Mouse (Mus musculus): Measurements from ENCODE around the gene Sdhd. TPM values are rescaled to one million over a fixed set of nuclear protein-coding genes. Genes with fewer than 3 reads are reported as not detected.

Sdhd gene
- polyA plus RNA-seq, 2 experiments: 170 to 266 TPM

DNA sequence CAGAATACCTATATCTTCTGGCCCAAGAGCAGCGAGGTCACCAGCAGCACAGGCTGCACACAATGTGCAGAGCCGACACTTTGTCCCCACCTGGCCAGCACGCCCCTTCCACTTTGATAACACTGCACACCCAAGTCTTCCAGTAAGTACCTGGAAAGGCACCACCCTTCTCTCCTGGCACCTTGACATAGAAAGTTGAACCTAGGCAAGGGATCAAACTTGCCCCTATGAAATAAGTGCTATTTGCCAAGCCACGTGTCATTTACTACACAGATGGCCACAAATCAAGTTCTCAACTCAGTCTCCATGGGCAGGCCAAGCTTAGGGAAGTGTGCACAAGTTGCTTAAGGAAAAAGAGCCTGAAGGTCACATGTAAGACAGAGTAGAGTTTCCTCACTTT lies 16.7 kb downstream of the Sdhd start:
- Histone ChIP-seq H3K4me1 (ENCODE audit: control insufficient read depth, insufficient read depth, low read length) (no peaks in the 10 kb centered on the region), H3K4me3 (replicated peaks; ENCODE audit: low read length) (no peak overlapping the region), H3K9ac (ENCODE audit: low read depth, low read length, severe bottlenecking) (no peak overlapping the region), H3K36me3 (ENCODE audit: control insufficient read depth, insufficient read depth, low read length) (no peaks in the 10 kb centered on the region), H3K27ac (replicated peaks; ENCODE audit: low read depth, low read length) (no peak overlapping the region), H3K4me2 (replicated peaks; ENCODE audit: low read depth, low read length, severe bottlenecking) (no peak overlapping the region), H3K9me3 (ENCODE audit: control insufficient read depth, low read length) (no peaks in the 10 kb centered on the region), H3K27me3 (ENCODE audit: control insufficient read depth, insufficient read depth, low read length) (no peaks in the 10 kb centered on the region)
- TF ChIP-seq POLR2A (IDR thresholded peaks at IDR 0.05; ENCODE audit: borderline replicate concordance, extremely low read depth, insufficient read depth, insufficient read length): no peak
- ATAC-seq (ENCODE audit: low FRiP score, low read depth): no peak
- no peak for DNase-seq (ENCODE audit: low spot score)
- WGBS: 69% methylated on average over 4 of the region's 4 CpGs

DNA sequence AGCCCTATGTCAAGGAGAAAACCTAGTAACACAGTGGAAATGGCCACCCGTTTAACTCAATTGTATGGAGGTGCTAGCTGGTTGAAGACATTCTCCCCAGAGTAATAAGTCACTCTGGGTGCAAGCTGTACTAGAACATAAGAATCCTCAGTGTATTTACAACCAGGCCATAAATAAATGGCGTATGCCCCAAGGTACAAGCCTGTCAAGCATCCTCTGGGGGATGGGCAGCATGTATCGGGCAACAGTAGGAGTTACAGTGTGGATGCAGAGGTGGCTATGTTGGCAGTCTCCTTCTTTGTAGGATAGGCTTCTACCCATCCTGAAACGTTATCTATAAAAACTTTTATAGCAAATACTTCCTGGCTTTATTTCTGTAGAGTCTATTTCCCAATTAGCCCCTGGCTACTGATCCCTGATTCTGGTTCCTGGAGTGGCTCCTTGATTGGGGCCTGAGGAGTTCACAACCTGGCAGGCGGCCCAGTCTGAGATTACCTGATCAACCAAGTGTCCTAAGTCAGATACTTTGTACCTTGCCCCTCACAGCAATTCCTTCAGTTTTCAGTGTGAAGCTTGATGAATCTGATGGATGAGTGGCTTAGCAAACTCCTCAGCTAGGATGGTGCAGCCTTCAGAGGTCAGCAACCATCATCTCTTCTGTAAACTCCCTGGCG lies 18.3 kb downstream of the Sdhd start:
- Histone ChIP-seq H3K27ac (replicated peaks; ENCODE audit: low read depth, low read length) (no peak overlapping the region), H3K36me3 (ENCODE audit: control insufficient read depth, insufficient read depth, low read length) (no peaks in the 10 kb centered on the region), H3K4me1 (ENCODE audit: control insufficient read depth, insufficient read depth, low read length) (no peaks in the 10 kb centered on the region), H3K9ac (ENCODE audit: low read depth, low read length, severe bottlenecking) (no peak overlapping the region), H3K27me3 (ENCODE audit: control insufficient read depth, insufficient read depth, low read length) (no peaks in the 10 kb centered on the region), H3K4me2 (replicated peaks; ENCODE audit: low read depth, low read length, severe bottlenecking) (no peak overlapping the region), H3K9me3 (ENCODE audit: control insufficient read depth, low read length) (no peaks in the 10 kb centered on the region), H3K4me3 (replicated peaks; ENCODE audit: low read length) (no peak overlapping the region)
- WGBS: 55% methylated on average over 6 of the region's 6 CpGs
- ATAC-seq (ENCODE audit: low FRiP score, low read depth) (no peak), DNase-seq (ENCODE audit: low spot score) (no peak)
- TF ChIP-seq POLR2A (IDR thresholded peaks at IDR 0.05; ENCODE audit: borderline replicate concordance, extremely low read depth, insufficient read depth, insufficient read length): no peak

DNA sequence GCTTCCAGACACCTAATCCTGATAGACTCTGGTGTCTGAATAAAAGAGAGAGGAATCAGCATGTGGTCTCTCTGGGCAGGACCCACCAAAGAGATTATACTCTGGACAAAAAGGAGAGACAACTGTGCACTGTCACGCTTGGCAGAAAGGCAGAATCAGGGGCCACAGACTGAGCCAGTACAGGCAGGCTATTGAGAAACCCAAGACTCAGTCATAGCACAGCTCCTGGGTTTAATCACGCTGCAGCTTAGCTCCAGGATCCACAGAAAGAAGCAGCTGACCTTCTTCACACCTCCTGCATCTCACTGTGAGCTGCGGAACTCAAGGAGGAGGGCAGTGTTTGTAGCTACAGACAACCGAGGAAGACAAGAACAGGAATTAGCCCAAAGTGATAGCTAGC lies 23.2 kb downstream of the Sdhd start:
- no peak overlapping the region for H3K9ac ChIP-seq (ENCODE audit: low read depth, low read length, severe bottlenecking)
- no peaks in the 10 kb centered on the region for H3K36me3 ChIP-seq (ENCODE audit: control insufficient read depth, insufficient read depth, low read length)
- 31% methylated on average over 4 of the region's 4 CpGs for WGBS
- DNase-seq (ENCODE audit: low spot score): no peak
- no peaks in the 10 kb centered on the region for H3K4me1 ChIP-seq (ENCODE audit: control insufficient read depth, insufficient read depth, low read length)
- H3K27me3 ChIP-seq (ENCODE audit: control insufficient read depth, insufficient read depth, low read length): no peaks in the 10 kb centered on the region
- H3K4me3 ChIP-seq (replicated peaks; ENCODE audit: low read length): no peak overlapping the region
- no peaks in the 10 kb centered on the region for H3K9me3 ChIP-seq (ENCODE audit: control insufficient read depth, low read length)
- ATAC-seq (ENCODE audit: low FRiP score, low read depth): no peak
- H3K27ac ChIP-seq (replicated peaks; ENCODE audit: low read depth, low read length): no peak overlapping the region
- no peak overlapping the region for H3K4me2 ChIP-seq (replicated peaks; ENCODE audit: low read depth, low read length, severe bottlenecking)
- no peak for TF ChIP-seq POLR2A (IDR thresholded peaks at IDR 0.05; ENCODE audit: borderline replicate concordance, extremely low read depth, insufficient read depth, insufficient read length)

DNA sequence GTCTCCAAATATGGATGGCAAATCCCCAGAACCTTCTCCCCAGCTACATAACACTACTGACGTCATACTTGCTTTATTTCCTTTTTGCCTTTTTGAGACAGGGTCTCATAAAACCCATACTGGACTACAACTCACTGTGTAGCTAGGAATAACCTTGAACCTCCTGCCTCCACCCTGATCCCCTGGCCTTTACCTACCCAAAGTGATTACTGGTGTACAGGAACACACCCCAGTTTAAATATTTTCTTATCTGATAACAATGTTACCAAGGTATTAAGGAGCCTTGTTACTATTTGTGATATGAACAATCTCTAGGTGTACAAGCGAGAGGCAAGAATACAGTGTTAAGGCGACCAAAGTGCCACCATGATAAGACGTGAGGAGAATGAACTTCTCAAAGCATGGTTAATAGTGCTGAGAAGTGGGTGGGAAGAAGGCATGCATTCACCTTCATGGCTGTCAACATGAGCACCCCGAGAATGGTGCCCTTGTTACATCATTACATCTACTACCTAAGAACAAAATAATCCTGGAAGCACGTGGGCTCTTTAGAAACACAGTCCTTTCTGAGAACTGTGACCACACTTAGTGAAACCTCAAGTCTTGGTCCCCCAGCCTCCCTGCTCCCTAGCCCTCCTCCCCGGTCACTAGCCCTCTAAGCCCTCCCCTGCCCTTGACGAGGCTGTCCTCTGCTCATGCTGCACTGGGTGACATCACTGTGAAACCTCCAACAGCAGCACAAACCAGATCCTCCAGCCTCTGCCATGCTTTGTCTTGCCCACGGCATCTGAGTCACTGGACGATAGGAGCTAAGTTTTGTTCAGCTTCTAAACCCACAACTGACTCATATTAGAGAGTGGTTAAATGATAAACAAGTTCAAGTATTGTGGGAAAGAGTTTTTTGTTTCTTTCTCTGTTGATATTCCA lies 33.8 kb downstream of the Sdhd start:
- Histone ChIP-seq H3K4me1 (ENCODE audit: control insufficient read depth, insufficient read depth, low read length) (no peaks in the 10 kb centered on the region), H3K27me3 (ENCODE audit: control insufficient read depth, insufficient read depth, low read length) (no peaks in the 10 kb centered on the region), H3K4me3 (replicated peaks; ENCODE audit: low read length) (no peak overlapping the region), H3K9ac (ENCODE audit: low read depth, low read length, severe bottlenecking) (no peak overlapping the region), H3K9me3 (ENCODE audit: control insufficient read depth, low read length) (no peaks in the 10 kb centered on the region), H3K36me3 (ENCODE audit: control insufficient read depth, insufficient read depth, low read length) (no peaks in the 10 kb centered on the region), H3K4me2 (replicated peaks; ENCODE audit: low read depth, low read length, severe bottlenecking) (no peak overlapping the region), H3K27ac (replicated peaks; ENCODE audit: low read depth, low read length) (no peak overlapping the region)
- no peak for TF ChIP-seq POLR2A (IDR thresholded peaks at IDR 0.05; ENCODE audit: borderline replicate concordance, extremely low read depth, insufficient read depth, insufficient read length)
- ATAC-seq (ENCODE audit: low FRiP score, low read depth) (no peak), DNase-seq (ENCODE audit: low spot score) (no peak)
- WGBS: 70% methylated on average over 10 of the region's 10 CpGs

DNA sequence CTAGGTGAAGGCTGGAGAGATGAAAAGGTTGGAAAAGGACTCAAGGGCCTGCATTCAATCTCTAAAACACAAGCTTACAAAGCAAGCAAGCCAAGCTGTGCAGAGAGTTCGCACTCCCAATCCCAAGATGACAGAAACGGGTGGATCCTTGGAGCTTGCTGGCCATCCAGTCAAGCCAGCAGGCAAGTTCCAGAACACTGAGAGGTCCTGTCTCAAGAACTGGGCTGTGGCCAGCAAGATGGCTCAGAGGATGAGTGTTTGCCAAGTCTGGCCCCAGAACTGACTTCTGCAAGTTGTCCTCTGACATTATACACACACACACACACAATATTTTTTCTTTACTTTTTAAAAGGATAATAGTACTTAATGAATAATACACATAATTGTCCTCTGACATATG lies 35.7 kb downstream of the Sdhd start:
- H3K27me3 ChIP-seq (ENCODE audit: control insufficient read depth, insufficient read depth, low read length): no peaks in the 10 kb centered on the region
- ATAC-seq (ENCODE audit: low FRiP score, low read depth) (no peak), DNase-seq (ENCODE audit: low spot score) (no peak)
- no peaks in the 10 kb centered on the region for H3K36me3 ChIP-seq (ENCODE audit: control insufficient read depth, insufficient read depth, low read length)
- no peak for TF ChIP-seq POLR2A (IDR thresholded peaks at IDR 0.05; ENCODE audit: borderline replicate concordance, extremely low read depth, insufficient read depth, insufficient read length)
- H3K9ac ChIP-seq (ENCODE audit: low read depth, low read length, severe bottlenecking): no peak overlapping the region
- WGBS: 88% methylated on average over 2 of the region's 2 CpGs
- no peaks in the 10 kb centered on the region for H3K4me1 ChIP-seq (ENCODE audit: control insufficient read depth, insufficient read depth, low read length)
- no peak overlapping the region for H3K27ac ChIP-seq (replicated peaks; ENCODE audit: low read depth, low read length)
- H3K4me3 ChIP-seq (replicated peaks; ENCODE audit: low read length): no peak overlapping the region
- H3K4me2 ChIP-seq (replicated peaks; ENCODE audit: low read depth, low read length, severe bottlenecking): no peak overlapping the region
- H3K9me3 ChIP-seq (ENCODE audit: control insufficient read depth, low read length): no peaks in the 10 kb centered on the region
